Mouse (Mus musculus) stomach, embryonic 14.5 days (tissue): ENCODE measurements at regions not wholly inside any gene's neighbourhood (a gene's known extent, or its start where the extent isn't known, plus 50 kb on each side); places are given as distances from the start of the nearest gene placed in this dataset.
"Not testable (repeated sequence)": the region's sequence is repeated elsewhere in the genome, so short reads cannot be mapped to it uniquely, and the experiment has no call there.

Experiments used
- ATAC-seq: fragments of 200-750 bp; cut with Nextera tagmentation; 2 replicates; pipeline ENCODE4 v1.8.0; 2017; ENCODE audit warnings: low read depth, moderate TSS enrichment; ENCODE audit not compliant: insufficient number of reproducible peaks, insufficient read depth, low FRiP score
- H3K27ac ChIP-seq: fragments of 300-500 bp; sonication (generic); 2 replicates; pipeline ENCODE4 v1.5.1; 2014; ENCODE audit warnings: mild to moderate bottlenecking, low read length, moderate library complexity, mixed read lengths
- H3K27me3 ChIP-seq: fragments of 300-500 bp; sonication (generic); 2 replicates; pipeline ENCODE4 v1.6.1; 2014; ENCODE audit warnings: low read length, control low read depth, mixed read lengths; ENCODE audit not compliant: control insufficient read depth, insufficient read depth
- H3K36me3 ChIP-seq: fragments of 300-500 bp; sonication (generic); 2 replicates; pipeline ENCODE4 v1.6.1; 2014; ENCODE audit warnings: mild to moderate bottlenecking, control low read depth, low read length, moderate library complexity, mixed read lengths; ENCODE audit not compliant: control insufficient read depth, insufficient read depth
- H3K4me1 ChIP-seq: fragments of 300-500 bp; sonication (generic); 2 replicates; pipeline ENCODE4 v1.6.1; 2014; ENCODE audit warnings: low read length, control low read depth, mixed read lengths; ENCODE audit not compliant: control insufficient read depth, insufficient read depth
- H3K4me2 ChIP-seq: fragments of 300-500 bp; sonication (generic); replicated peaks from 2 replicates; pipeline ENCODE4 v1.6.1; 2014; ENCODE audit warnings: low read depth, low read length, control low read depth
- H3K4me3 ChIP-seq: fragments of 300-500 bp; sonication (generic); 2 replicates; pipeline ENCODE4 v1.5.1; 2014; ENCODE audit warnings: low read depth, low read length, control low read depth
- H3K9ac ChIP-seq: fragments of 300-500 bp; sonication (generic); replicated peaks from 2 replicates; pipeline ENCODE4 v1.6.1; 2014; ENCODE audit warnings: low read depth, mild to moderate bottlenecking, control low read depth, low read length, moderate library complexity, mixed read lengths
- H3K9me3 ChIP-seq: fragments of 300-500 bp; sonication (generic); 2 replicates; pipeline ENCODE4 v1.6.1; 2016; ENCODE audit warnings: low read depth, low read length, control low read depth; ENCODE audit not compliant: control insufficient read depth
- WGBS: fragments of 180-500 bp; shearing (Covaris S2); extraction: QIAGEN DNeasy Blood & Tissue Kit; methylation state at CpG from one replicate; pipeline ENCODE4 v1.1.7; 2014; 5-methylcytosine and 5-hydroxymethylcytosine counted together

DNA sequence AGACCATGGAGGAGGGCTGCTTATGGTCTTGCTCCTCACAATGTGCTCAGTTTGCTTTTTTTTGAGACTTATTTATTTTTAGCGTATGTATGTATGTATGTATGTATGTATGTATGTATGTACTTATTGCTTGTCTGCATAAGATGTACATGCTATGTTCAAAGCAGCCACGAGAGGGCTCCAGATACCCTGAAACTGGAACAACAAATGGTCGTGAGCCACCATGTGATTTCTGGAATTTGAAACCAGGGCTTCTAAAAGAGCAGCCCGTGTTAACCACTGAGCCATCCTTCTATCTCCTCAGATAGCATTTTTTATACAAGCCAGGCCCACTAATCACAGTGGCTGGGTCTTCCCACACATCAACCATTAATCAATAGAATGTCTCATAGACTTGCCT lies 611.2 kb downstream of the 5730507C01Rik start:
- Histone ChIP-seq H3K9me3 (peaks cover 3% of the 10 kb centered on the region; the same call in 1 of the 2 replicates), H3K9ac (no peak overlapping the region), H3K27ac (no peak overlapping the region), H3K27me3 (no peaks in the 10 kb centered on the region), H3K36me3 (no peaks in the 10 kb centered on the region), H3K4me3 (no peak overlapping the region), H3K4me1 (no peaks in the 10 kb centered on the region), H3K4me2 (no peak overlapping the region)
- ATAC-seq: no peak
- 64% methylated on average over 4 of the region's 4 CpGs for WGBS

GRCm38 (mm10) chr12:19175631-19176030 lies 661.3 kb downstream of the 5730507C01Rik start:
- H3K9ac ChIP-seq: no peak overlapping the region
- H3K4me2 ChIP-seq: no peak overlapping the region
- no peaks in the 10 kb centered on the region for H3K36me3 ChIP-seq
- no peak for ATAC-seq
- H3K4me1 ChIP-seq: no peaks in the 10 kb centered on the region
- peaks cover 6% of the 10 kb centered on the region; the same call in 1 of the 2 replicates for H3K9me3 ChIP-seq
- no peaks in the 10 kb centered on the region for H3K27me3 ChIP-seq
- no peak overlapping the region for H3K4me3 ChIP-seq
- no peak overlapping the region for H3K27ac ChIP-seq
- WGBS: 10% methylated on average over 33 of the region's 43 CpGs

DNA sequence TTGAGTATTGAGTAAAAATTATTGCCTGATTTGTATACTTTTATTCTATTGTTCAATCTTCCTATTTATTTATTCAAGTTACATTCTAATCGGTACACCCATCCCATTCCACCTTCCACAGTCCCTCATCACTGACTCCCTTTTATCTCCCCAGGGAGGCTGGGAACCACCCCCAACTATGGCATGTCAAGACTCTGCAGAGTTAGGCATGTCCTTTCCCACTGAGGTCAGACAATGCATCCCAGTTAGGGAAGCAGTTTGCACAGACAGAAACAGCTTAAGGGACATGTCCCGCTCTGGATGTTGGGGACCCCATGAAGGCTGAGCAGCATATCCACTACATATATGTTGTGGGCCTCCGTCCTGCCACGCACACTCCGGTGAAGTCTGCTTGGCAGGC lies 678.1 kb downstream of the 5730507C01Rik start:
- WGBS: 90% methylated on average over 5 of the region's 5 CpGs

DNA sequence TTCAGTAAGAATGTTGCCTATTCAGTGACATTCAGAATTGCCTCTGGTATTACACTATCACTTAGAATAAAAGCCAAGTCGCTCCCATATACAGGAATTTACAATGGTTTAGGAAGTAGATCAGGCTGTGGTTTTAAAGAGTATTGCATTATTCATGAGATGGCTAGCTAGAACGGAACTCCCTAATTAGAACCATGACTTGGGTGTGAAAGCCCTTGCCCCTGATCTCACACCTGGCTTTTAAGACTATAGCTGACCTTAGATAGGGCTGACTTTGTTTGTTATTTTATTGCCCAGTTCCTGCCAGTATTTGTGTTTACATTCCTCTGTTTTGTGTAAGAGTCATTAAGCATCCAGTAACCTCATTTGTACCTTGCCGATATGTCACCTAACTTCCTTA lies 678.7 kb downstream of the 5730507C01Rik start:
- H3K4me3 ChIP-seq, H3K9ac ChIP-seq, H3K27me3 ChIP-seq, ATAC-seq, H3K27ac ChIP-seq, H3K36me3 ChIP-seq, H3K4me1 ChIP-seq, H3K9me3 ChIP-seq, H3K4me2 ChIP-seq: not testable (repeated sequence)
- 88% methylated on average over 3 of the region's 3 CpGs for WGBS

More for the DNA sequence above, 678.1 kb downstream of the 5730507C01Rik start:
- H3K9me3 ChIP-seq: 0 out of 2 replicates have a peak, but pooled peaks cover 3% of the 10 kb centered on the region
- H3K4me1 ChIP-seq: no peaks in the 10 kb centered on the region
- H3K27me3 ChIP-seq: no peaks in the 10 kb centered on the region
- H3K36me3 ChIP-seq: no peaks in the 10 kb centered on the region
- no peak overlapping the region for H3K4me2 ChIP-seq
- no peak overlapping the region for H3K4me3 ChIP-seq
- ATAC-seq: no peak
- H3K9ac ChIP-seq: no peak overlapping the region
- H3K27ac ChIP-seq: no peak overlapping the region

DNA sequence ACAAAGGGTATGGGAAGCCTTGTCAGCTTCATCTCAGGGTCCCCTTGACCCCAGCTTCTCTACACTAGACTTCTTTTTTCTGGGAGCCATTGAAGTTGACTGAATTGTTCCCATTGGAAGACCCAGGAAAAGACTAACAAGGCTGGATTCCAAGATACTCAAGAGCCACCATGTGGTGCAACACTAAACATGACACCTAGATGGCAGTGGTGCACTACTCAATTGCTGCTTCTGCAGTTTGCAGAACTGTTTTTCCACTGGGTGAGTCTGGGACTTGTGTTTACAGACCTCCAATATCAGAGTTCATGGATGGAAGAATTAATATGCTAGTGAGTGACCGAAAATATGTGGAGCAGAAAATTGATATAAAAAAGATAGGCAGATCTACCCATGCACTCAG lies 709.7 kb downstream of the 5730507C01Rik start:
- H3K27ac ChIP-seq, H3K9me3 ChIP-seq, H3K4me3 ChIP-seq, H3K4me2 ChIP-seq, H3K9ac ChIP-seq, ATAC-seq, H3K4me1 ChIP-seq, H3K36me3 ChIP-seq, H3K27me3 ChIP-seq: not testable (repeated sequence)
- 66% methylated on average over 1 of the region's 1 CpGs for WGBS

- not testable (repeated sequence) for H3K27ac ChIP-seq, ATAC-seq, H3K36me3 ChIP-seq, H3K9me3 ChIP-seq, H3K4me3 ChIP-seq, H3K4me2 ChIP-seq, H3K27me3 ChIP-seq, H3K4me1 ChIP-seq, H3K9ac ChIP-seq
- WGBS: 91% methylated on average over 23 of the region's 23 CpGs
Observed at GRCm38 (mm10) chr12:19246731-19247130, 707.6 kb upstream of the Gm21863 start.

- peak; percentile 76; the same call in 1 of the 2 replicates for ATAC-seq
- not testable (repeated sequence) for H3K27ac ChIP-seq, H3K27me3 ChIP-seq, H3K36me3 ChIP-seq, H3K4me1 ChIP-seq, H3K9me3 ChIP-seq, H3K9ac ChIP-seq
- Histone ChIP-seq H3K4me2 (0 out of 2 replicates have a peak overlapping the region, but pooled peaks have one; percentile 16), H3K4me3 (peak overlapping the region; percentile 28)
- WGBS: 7% methylated on average over 59 of the region's 75 CpGs
Observed at GRCm38 (mm10) chr12:19288271-19288890, 665.9 kb upstream of the Gm21863 start.

GRCm38 (mm10) chr12:19289038-19289437 lies 665.3 kb upstream of the Gm21863 start:
- not testable (repeated sequence) for H3K4me1 ChIP-seq, ATAC-seq, H3K9ac ChIP-seq, H3K9me3 ChIP-seq, H3K4me2 ChIP-seq, H3K36me3 ChIP-seq, H3K27ac ChIP-seq, H3K27me3 ChIP-seq
- WGBS: 37% methylated on average over 18 of the region's 18 CpGs
- peak overlapping the region; percentile 28; the same call in 1 of the 2 replicates for H3K4me3 ChIP-seq
